ENCODE assay signal across 25 mouse cellular contexts in genomic region chr6:94064832-94065231, GRCm38 (mm10).
A peak's percentile ranks its signal among the peaks of the same experiment; 100 is the strongest.
DNase-seq lines count a peak whose midpoint lies in the region; ATAC-seq lines count a peak whose summit lies in the region.
"Had no signal": no experiment of that assay in that cellular context is flagged by ENCODE, and none has a peak within 500 bp of the region (broad histone marks: within the 10 kb centered on the region; RNA-seq: fewer than 3 reads in every experiment).

No protein-coding gene starts in this region.

- no peak overlapping the region for H3K27ac ChIP-seq in intestine, embryonic 15.5 days
- H3K27ac ChIP-seq in intestine, embryonic 16.5 days (ENCODE audit: low read length), result no peak overlapping the region
- H3K27ac ChIP-seq in limb, embryonic 10.5 days, result 0 out of 2 replicates have a peak overlapping the region, but pooled peaks have one; percentile 36
- H3K27ac ChIP-seq: embryonic facial prominence, embryonic 10.5 days; embryonic facial prominence, embryonic 12.5 days; forebrain, embryonic 13.5 days; forebrain, embryonic 15.5 days had no signal

- H3K9ac ChIP-seq in intestine, embryonic 15.5 days, result no peak overlapping the region
- no peak overlapping the region for H3K9ac ChIP-seq in intestine, embryonic 16.5 days (ENCODE audit: low read depth, low read length)
- H3K9ac ChIP-seq: embryonic facial prominence, embryonic 12.5 days; forebrain, embryonic 13.5 days; forebrain, embryonic 15.5 days; forebrain, postnatal 0 days had no signal

- peaks cover 19% of the 10 kb centered on the region; the same call in 1 of the 2 replicates for H3K4me1 ChIP-seq in intestine, embryonic 15.5 days (replicated peaks)
- H3K4me1 ChIP-seq in intestine, embryonic 16.5 days (ENCODE audit: control insufficient read depth, insufficient read depth, low read length), result peaks cover 21% of the 10 kb centered on the region
- peaks cover 80% of the 10 kb centered on the region for H3K4me1 ChIP-seq in limb, embryonic 10.5 days
- H3K4me1 ChIP-seq: forebrain, embryonic 13.5 days; forebrain, embryonic 15.5 days had no signal

- 35% methylated on average over 4 of the region's 4 CpGs for WGBS in intestine, embryonic 15.5 days
- WGBS in intestine, embryonic 16.5 days, result 38% methylated on average over 4 of the region's 4 CpGs
- WGBS in limb, embryonic 10.5 days, result 45% methylated on average over 4 of the region's 4 CpGs

- H3K9me3 ChIP-seq in intestine, embryonic 15.5 days, result no peaks in the 10 kb centered on the region
- H3K9me3 ChIP-seq in intestine, embryonic 16.5 days (ENCODE audit: control insufficient read depth, low read length), result no peaks in the 10 kb centered on the region
- H3K9me3 ChIP-seq in limb, embryonic 10.5 days (replicated peaks), result no peaks in the 10 kb centered on the region
- H3K9me3 ChIP-seq: embryonic facial prominence, embryonic 10.5 days; embryonic facial prominence, embryonic 12.5 days; forebrain, embryonic 13.5 days; forebrain, embryonic 15.5 days; G1E had no signal

- peak; percentile 35; the same call in 1 of the 2 replicates for ATAC-seq in intestine, embryonic 15.5 days
- no peak for ATAC-seq in intestine, embryonic 16.5 days
- ATAC-seq: activated CD4-positive, CD25-positive, alpha-beta regulatory T cell, adult 4 months; CD4-positive, CD25-positive, alpha-beta regulatory T cell, adult 4 months; forebrain, embryonic 13.5 days; forebrain, embryonic 15.5 days; forebrain, postnatal 0 days; Patski had no signal

- DNase-seq in adrenal gland, adult (ENCODE audit: inconsistent age in 2 of 2, low spot score in 1 of 2), result peak; percentile 54 to 65
- no peak for DNase-seq in adrenal gland, adult 8-10 months
- DNase-seq in limb, embryonic 10.5 days (ENCODE audit: low spot score), result no peak
- no peak for DNase-seq in kidney, adult 8-10 months
- DNase-seq: adrenal gland, adult 2 months; adrenal gland, postnatal 14 days; adrenal gland, postnatal 36 days; B cell, adult 2 months; cerebellum, adult 11-12 months; cerebellum, adult 2 months; cerebellum, adult 9-10 months; cerebellum, postnatal 10 days; cerebellum, postnatal 25 days; forebrain, postnatal 0 days had no signal

- H3K4me2 ChIP-seq in intestine, embryonic 15.5 days (replicated peaks), result no peak overlapping the region
- H3K4me2 ChIP-seq in intestine, embryonic 16.5 days (ENCODE audit: low read depth, low read length), result no peak overlapping the region
- H3K4me2 ChIP-seq: embryonic facial prominence, embryonic 12.5 days; forebrain, embryonic 13.5 days; forebrain, embryonic 15.5 days had no signal

- H3K36me3 ChIP-seq in intestine, embryonic 15.5 days, result no peaks in the 10 kb centered on the region
- H3K36me3 ChIP-seq in intestine, embryonic 16.5 days (ENCODE audit: control insufficient read depth, insufficient read depth, low read length), result no peaks in the 10 kb centered on the region
- H3K36me3 ChIP-seq in limb, embryonic 10.5 days, result no peaks in the 10 kb centered on the region
- H3K36me3 ChIP-seq: embryonic facial prominence, embryonic 10.5 days; embryonic facial prominence, embryonic 12.5 days; forebrain, embryonic 15.5 days; G1E had no signal

- no peak overlapping the region for H3K4me3 ChIP-seq in intestine, embryonic 15.5 days (replicated peaks)
- no peak overlapping the region for H3K4me3 ChIP-seq in intestine, embryonic 16.5 days (ENCODE audit: low read length)
- H3K4me3 ChIP-seq in limb, embryonic 10.5 days, result no peak overlapping the region
- H3K4me3 ChIP-seq: embryonic facial prominence, embryonic 10.5 days; embryonic facial prominence, embryonic 12.5 days; forebrain, embryonic 13.5 days; forebrain, embryonic 15.5 days had no signal

- H3K27me3 ChIP-seq in intestine, embryonic 15.5 days (replicated peaks), result no peaks in the 10 kb centered on the region
- no peaks in the 10 kb centered on the region for H3K27me3 ChIP-seq in intestine, embryonic 16.5 days (replicated peaks; ENCODE audit: control insufficient read depth, insufficient read depth, low read length)
- H3K27me3 ChIP-seq in limb, embryonic 10.5 days (ENCODE audit: low read depth, poor library complexity, severe bottlenecking), result no peaks in the 10 kb centered on the region
- H3K27me3 ChIP-seq: CH12.LX; embryonic facial prominence, embryonic 12.5 days; forebrain, embryonic 13.5 days; forebrain, embryonic 15.5 days; Patski had no signal

Comparison
In these comparisons a context has a peak if more than half of its experiments do, and no peak if none do; other contexts are left out.
1. DNase-seq: peak in adrenal gland, adult (2 of 2); none in adrenal gland, adult 8-10 months (single experiment), limb, embryonic 10.5 days (single experiment) and kidney, adult 8-10 months (0 of 2).